Mouse (Mus musculus): ENCODE results near the gene Borcs5.

DNA sequence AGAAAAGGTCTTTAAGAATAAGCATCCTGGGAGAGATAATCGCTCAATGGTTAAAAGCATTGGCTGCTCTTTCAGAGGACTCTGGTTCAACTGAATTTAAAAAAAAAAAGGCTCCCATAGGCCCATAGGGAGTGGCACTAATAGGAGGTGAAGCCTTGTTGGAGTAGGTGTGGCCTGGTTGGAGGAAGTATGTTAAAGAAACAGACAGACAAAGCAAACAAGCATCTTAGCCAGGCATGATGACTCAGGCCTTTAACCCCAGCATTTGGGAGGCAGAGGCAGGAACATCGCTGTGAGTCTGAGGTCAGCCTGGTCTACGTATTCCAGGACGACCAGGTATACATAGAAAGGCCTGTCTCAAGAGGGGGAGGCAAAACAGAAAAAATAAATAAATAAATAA lies 114.1 kb downstream of the Borcs5 start:
- TF ChIP-seq USF1 (IDR thresholded peaks at IDR 0.05; ENCODE audit: low read depth) (no peak), POLR2A (IDR thresholded peaks at IDR 0.05; ENCODE audit: insufficient read length, low read depth) (no peak), POLR2AphosphoS2 (IDR thresholded peaks at IDR 0.05; ENCODE audit: insufficient read length, low read depth) (no peak), TCF12 (IDR thresholded peaks at IDR 0.05; ENCODE audit: insufficient read depth, poor library complexity, severe bottlenecking) (no peak), MAX (IDR thresholded peaks at IDR 0.05; ENCODE audit: low read depth) (no peak), E2F4 (IDR thresholded peaks at IDR 0.05; ENCODE audit: insufficient read depth) (no peak), MYOG (IDR thresholded peaks at IDR 0.05; ENCODE audit: control insufficient read depth in 1 of 3, insufficient read depth in 1 of 3, insufficient read length in 2 of 3, low read depth in 2 of 3) (no peak), SRF (IDR thresholded peaks at IDR 0.05; ENCODE audit: control insufficient read depth, insufficient read length, low read depth) (no peak), TCF3 (IDR thresholded peaks at IDR 0.05; ENCODE audit: insufficient read length, low read depth) (no peak), CEBPB (IDR thresholded peaks at IDR 0.05; ENCODE audit: insufficient read depth, poor library complexity, severe bottlenecking) (no peak), MYOD1 (IDR thresholded peaks at IDR 0.05; ENCODE audit: control insufficient read depth in 1 of 3, insufficient read length in 2 of 3, low read depth in 2 of 3) (no peak)

All from myocyte (in vitro differentiated cells).